Mouse (Mus musculus) kidney, adult 11 months (tissue): Measurements from ENCODE around the gene Fut11.

Experiments
- DNase-seq: peaks from one replicate; pipeline ENCODE4 v3.0.0; 2022

Gene Fut11

DNA sequence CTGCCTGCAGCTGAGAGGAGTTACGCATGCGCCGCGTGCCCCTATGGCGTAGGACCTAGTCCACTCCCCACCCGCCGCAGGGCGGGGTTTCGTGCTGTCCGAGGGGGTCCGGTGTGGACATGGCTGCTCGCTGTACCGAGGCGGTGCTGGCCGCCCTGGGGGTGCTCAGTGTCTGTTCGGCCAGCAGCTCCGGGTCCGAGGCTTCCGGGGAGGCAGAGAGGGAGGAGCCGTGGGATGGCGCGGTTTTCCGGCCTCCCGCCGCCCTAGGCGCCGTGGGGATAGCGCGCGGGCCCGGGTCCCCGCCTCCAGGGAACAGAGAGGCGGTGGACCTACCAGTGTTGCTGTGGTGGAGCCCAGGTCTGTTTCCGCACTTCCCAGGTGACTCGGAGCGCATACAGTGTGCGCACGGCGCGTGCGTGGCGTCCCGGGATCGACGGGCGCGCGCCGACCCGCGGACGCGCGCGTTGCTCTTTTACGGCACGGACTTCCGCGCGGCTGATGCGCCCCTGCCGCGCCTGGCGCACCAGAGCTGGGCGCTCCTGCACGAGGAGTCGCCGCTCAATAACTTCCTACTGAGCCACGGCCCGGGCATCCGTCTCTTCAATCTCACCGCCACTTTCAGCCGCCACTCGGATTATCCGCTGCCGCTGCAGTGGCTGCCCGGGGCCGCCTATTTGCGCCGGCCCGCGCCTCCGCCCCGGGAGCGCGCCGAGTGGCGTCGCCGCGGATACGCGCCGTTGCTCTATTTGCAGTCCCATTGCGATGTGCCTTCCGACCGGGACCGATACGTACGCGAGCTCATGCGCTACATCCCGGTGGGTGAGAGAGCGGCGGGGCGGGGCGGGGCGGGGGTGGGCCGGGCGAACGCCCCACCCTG is at the start of gene Fut11:
Fut11 (plus strand) TSS at position 85 of the 877 bp plus-strand sequence.
- DNase-seq: peak; percentile 75

GRCm38 (mm10) chr14:20645547-20645946 is 49.2 kb upstream of the Fut11 start:
- no peak for DNase-seq

DNA sequence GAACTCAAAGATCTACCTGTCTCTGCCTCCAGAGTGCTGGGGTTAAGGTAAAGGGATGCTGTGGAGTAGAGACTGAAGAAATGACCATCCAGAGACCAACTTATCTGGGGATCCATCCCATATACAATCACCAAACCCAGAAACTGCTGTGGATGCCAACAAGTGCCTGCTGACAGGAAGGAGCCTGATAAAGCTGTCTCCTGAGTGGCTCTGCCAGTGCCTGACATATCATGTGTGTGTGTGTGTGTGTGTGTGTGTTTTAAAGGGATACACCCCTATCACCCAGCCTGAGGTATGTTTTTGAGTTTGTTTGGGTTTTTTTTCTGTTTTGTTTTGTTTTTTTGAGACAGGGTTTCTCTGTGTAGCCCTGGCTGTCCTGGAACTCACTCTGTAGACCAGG is 48.4 kb upstream of the Fut11 start:
- no peak for DNase-seq

DNA sequence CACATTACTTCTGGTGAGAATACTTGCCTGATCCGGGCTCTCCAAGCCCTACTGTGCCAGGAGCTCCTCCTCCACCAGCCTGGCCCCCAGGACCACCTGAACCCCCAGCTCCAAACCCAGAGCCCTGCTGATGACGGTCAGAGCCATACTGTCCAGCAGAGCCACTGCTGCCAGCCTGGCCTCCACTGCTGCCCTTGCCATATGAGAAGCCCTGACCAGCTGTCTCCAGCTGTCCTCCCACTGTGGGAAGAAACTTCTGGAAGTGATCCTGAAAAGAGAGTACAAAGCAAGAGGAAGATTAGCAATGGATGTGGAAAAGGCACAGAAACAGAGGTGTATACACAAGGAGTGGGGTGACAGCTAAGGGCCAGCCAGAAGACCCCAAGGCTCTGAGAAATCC is 43.8 kb upstream of the Fut11 start:
- DNase-seq: no peak

DNA sequence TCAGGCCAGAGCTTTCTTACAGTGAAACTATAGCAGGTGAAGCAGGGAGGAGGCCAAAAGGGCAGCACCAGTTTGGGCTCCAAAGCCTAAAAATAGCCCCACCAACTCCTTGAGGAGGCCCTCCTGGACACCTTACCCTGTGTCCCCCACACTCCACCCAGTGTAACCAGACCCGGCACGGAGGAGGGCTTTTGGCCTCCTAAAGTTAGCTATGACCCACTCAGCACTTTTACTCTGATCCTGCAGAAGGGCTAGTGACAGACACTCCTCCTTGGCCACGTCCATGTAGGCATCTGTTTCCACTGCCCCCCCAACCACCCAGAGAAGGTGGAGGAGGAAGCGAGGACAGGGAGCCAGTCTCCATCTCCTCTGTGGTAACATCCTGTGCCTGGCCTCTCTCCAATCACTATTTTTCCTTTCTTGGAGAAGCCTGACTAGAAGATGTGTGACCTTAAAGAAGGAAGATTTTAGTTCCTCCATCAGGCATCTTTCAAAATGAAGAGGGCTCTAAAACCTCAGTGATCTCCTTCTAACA is 43.0 kb upstream of the Fut11 start:
- no peak for DNase-seq

DNA sequence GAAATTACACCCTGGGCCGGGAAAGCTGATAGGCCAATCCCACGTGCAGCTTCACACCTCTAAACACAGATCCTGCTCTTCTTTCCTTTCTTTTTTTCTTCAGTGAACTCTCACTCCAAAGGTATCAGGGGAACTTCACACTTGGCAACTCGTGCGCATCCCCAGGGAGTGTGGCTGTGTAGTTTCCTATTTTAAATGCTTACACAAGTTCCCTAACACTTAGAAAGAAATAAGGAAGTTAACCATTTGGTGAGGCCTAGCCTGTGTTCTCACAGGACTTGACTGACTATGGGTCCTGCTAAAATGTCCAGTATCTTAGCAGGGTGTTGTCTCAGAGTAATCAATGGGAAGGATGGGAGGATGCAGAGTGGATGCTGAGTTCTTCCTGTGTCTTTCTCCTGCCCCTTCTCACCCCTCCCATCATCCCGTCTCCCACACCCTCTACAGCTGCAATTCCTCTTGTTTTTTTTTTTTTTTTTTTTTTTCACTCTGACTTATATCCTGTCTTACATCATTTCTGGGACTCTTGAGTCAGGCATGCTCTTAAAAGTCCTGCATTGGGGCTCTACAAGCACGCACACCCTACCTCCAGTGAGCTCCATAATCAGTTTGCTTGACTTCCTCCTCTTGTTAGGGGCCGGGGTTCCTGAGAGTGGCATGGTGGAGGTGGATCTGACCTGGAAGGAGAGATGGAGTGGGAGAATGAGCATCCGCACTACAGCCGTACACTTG is 39.9 kb upstream of the Fut11 start:
- DNase-seq: no peak

DNA sequence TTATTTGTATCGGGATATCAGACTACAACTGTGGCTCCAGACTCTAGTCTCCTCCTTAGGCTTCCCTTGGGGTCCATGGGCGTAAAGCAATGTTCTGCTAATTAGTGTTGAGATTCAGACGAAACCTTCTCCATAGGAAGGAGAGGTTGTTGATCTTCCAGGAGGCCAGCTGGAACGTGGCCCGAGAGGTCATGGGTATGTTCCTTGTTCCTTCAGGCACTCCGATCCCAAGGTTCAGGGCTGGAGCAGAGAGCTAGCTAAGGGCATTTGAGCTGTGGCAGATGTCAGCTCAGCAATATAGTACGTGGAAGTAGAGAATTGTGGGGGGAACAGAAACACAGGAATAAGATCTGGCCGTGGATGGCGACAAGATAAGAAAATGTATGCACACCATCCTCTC is 39.0 kb upstream of the Fut11 start:
- DNase-seq: no peak

DNA sequence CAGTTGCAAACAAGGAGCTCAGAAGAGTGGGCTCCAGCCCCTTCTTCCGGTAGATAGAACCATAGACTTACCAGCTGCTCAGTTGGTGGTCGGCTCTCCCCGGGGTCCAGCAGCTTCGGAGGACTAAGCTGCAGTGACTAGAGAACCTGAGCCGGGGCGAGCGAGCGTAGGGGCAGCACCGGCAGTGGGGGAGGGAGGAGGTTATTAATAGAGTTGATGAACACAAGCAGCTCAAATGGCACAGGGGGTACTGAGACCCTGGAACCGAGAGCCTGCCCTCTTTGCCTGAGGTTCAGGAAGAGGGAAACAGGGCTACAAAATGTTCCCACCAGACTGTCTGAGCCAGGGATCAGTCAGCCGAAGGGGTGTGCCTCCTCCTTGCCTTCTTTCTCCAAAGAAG is 38.4 kb upstream of the Fut11 start, which contains the start of gene Myoz1:
Myoz1 (minus strand) TSS at position 180 of the 400 bp plus-strand sequence.
- no peak for DNase-seq

GRCm38 (mm10) chr14:20658326-20658725 is 36.4 kb upstream of the Fut11 start:
- DNase-seq: no peak

GRCm38 (mm10) chr14:20658902-20659301 is 35.9 kb upstream of the Fut11 start:
- no peak for DNase-seq

DNA sequence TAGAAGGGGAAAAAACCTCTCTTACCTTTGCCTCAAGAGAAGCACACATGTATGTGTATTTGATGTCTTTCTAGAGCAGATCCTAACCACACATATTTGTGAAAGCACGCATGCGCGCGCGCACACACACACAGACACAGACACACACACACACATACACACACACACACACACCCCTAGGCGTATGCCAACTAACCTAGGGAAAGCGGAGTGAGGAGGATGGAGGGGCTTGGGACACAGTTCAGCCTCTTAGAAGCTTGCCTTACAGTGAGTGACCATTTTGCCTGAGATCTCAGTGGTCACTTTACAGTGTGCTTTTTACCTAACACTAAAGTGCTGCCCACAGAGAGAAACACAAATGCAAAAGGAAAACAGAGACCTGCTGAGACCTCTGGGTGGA is 35.1 kb upstream of the Fut11 start:
- DNase-seq: no peak

DNA sequence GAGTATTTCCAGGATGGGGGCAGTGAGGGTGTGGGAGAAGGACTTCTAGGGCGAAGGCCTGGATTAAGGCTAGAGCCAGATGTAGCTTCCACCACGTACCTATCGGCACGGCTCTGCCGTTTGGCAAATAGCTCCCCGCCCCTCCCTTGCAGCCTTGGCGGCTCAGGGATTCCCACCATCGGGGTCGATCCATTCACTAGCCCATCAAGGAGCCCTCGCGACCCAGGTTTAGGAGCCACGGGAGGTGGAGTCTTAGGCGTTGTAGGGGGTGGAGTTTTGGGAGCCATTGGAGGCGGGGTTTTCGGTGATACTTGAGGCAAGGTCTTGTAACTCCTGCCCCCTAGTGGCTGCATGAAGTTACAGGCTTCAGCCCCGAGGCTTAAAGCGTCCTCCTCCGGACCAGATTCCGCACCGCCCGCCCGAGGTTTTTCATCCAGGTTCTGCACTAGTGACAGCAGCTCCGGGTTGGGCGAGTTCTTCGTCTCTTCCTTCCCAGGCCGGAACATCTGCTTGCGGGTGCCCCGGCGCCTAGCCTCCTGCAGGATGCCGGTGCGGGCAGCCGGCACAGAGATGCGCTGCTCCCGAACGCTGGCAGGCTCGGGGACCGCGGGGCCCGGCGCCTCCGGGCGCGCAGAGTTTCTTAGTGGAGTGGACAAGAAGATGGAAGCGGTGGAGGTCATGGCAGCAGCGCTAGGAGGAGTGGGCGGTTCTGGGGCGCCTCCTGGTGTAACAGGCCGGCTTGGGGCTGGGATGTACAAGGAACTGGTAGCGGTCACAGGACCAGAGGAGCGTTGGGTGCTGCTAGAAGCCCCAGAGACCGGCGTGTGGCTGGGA is 33.7 kb upstream of the Fut11 start:
- peak; percentile 95 for DNase-seq

DNA sequence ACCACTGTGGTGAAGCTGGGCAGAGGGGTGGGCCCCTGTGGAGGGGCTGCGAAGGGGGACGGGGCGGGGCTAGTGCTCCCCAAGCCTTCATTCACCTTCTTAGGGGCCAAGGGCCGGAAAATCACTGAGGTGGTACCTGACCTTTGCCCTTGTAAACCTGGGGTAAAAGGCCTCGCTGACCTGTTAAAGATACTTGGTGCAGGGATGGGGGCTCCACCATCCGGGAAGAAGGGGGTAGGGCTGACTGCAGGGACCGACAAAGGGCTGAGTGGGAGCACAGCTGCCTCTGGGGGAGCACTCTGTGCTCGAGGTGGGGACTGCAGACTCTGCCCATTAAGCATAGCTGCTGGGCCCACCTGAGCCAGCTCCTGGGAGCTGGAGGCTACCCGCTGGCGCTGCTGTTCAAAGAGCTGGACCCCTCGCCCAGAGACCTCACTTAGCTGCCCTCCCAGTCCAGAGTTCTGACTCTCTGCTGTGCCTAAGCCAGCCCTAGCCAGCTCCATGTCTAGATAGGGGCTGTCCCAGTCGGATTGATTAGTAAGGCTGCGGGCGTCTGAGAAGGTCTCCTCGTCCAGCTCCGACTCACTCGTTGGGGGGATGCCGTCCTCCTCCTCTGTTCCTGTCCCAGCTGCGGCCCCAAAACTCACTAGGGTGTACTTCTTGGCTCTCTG is 33.0 kb upstream of the Fut11 start:
- DNase-seq: peak; percentile 65

- no peak for DNase-seq
These were observed 32.0 kb upstream of the Fut11 start for GRCm38 (mm10) chr14:20662740-20663139.

GRCm38 (mm10) chr14:20663601-20664000 is 31.2 kb upstream of the Fut11 start:
- no peak for DNase-seq

DNA sequence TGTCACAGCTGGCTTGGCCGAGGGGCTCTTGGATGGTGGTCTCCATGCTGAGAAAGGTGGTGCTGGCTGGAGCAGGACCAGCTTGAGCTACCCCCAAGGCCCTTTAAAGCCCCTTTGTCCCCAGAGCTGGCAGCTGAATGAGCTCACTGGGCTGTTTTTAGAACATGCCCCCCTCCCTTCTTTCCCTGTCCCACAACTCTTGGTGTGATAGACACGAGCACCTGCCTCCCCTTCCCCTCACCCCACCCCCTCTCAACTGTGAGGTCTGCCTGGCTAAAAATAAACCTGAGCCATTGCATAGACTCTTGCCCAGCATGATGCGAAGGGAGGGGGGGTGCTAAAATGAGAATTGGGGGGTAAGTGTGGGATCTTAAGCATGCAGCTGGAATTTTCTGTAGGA is 30.3 kb upstream of the Fut11 start:
- DNase-seq: no peak

- no peak for DNase-seq
These were observed 27.3 kb upstream of the Fut11 start for GRCm38 (mm10) chr14:20667469-20667868.

- DNase-seq: peak; percentile 79
These were observed 26.5 kb upstream of the Fut11 start, which contains the start of gene Synpo2l for GRCm38 (mm10) chr14:20668154-20668810. Synpo2l (minus strand) TSS chr14:20668354.

DNA sequence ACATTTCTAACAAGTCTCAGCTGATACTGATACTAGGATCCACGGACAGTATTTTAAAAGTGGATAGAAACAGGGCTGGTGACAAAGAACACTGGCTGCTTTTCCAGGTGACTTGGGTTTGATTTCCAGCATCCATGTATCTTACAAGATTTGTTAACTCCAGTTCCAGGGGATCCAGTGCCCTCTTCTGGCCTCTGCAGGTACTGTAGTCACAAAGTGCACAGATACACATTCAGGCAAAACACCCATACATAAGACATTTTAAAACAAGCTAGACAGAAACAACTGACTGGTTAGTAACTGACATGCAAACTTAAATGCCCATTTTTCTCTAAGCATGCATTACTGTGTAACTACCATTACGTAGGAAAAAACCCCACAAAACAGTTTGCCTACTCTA is 21.8 kb upstream of the Fut11 start:
- peak; percentile 49 for DNase-seq

DNA sequence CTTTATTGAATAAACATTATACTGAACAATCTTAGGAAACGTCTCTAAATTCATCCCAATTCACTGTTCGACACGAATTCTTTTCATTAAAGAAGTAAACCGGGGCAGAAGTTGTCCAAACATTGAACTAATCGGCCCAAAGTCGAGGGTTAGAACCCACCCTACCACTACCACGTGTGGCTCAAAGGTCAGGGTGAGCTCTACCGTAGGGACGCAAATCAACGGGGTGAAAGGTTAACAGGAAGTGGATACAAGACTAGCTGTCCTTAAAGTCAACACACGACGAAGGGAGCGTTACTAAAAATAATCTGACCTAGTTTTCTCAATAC is 21.1 kb upstream of the Fut11 start:
- DNase-seq: peak; percentile 80

GRCm38 (mm10) chr14:20674064-20674833 is 20.5 kb upstream of the Fut11 start, which contains the start of gene Sec24c:
Sec24c (plus strand) TSS chr14:20674308.
- DNase-seq: peak; percentile 94
